Mouse (Mus musculus) lung, adult 2 months (tissue): ENCODE measurements at regions not wholly inside any gene's neighbourhood (a gene's known extent, or its start where the extent isn't known, plus 50 kb on each side); places are given as distances from the start of the nearest gene placed in this dataset.

ENCODE experiments used
- CTCF ChIP-seq: fragments of 200-500 bp; IDR thresholded peaks from 2 replicates; pipeline ENCODE4 v1.5.1; 2011; ENCODE audit warnings: mild to moderate bottlenecking, low read length, control low read depth; ENCODE audit not compliant: insufficient read depth
- POLR2A ChIP-seq: fragments of 200-500 bp; IDR thresholded peaks from 2 replicates; pipeline ENCODE4 v1.6.1; 2011; ENCODE audit warnings: low read depth, mild to moderate bottlenecking, control low read depth, low read length, borderline replicate concordance; ENCODE audit errors: extremely low read depth

DNA sequence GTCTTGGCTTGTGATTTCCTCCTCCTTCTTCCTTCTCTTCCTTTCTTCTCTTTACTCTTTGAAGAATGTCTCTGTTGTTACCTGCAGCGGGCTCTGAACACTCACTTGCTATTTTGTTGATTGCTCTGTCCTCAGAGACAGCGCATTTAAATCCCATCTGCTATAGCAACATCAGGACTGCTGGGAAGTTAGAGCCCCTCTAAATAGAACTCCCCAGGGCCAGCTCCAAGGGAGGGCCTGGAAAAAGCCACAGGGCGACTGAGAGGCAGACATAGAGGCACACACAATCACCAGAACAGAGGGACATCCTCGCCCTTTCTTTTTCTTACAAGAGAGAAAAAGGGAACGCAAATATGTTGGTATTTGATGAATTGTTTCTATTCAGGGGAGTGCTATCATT lies 306.6 kb downstream of the Satb1 start:
- TF ChIP-seq POLR2A (no peak), CTCF (no peak)
